In genomic region chr14:27044221-27044966, GRCm38 (mm10) we compare ENCODE assay signal across 8 mouse cellular contexts. TPM values are rescaled to one million over a fixed set of nuclear protein-coding genes. Genes with fewer than 3 reads are reported as not detected.
DNase-seq lines count a peak whose midpoint lies in the region; ATAC-seq lines count a peak whose summit lies in the region.

No protein-coding gene starts in this region.

- WGBS in forebrain, embryonic 10.5 days, result 8% methylated on average over 11 of the region's 11 CpGs
- WGBS in forebrain, embryonic 15.5 days, result 8% methylated on average over 11 of the region's 11 CpGs
- WGBS in limb, embryonic 10.5 days, result 2% methylated on average over 11 of the region's 11 CpGs

- H3K36me3 ChIP-seq in forebrain, embryonic 10.5 days (replicated peaks), result no peaks in the 10 kb centered on the region
- H3K36me3 ChIP-seq in forebrain, embryonic 15.5 days, result no peaks in the 10 kb centered on the region
- peaks cover 10% of the 10 kb centered on the region for H3K36me3 ChIP-seq in limb, embryonic 10.5 days

- H3K27ac ChIP-seq in forebrain, embryonic 10.5 days, result peak overlapping the region; percentile 80
- no peak overlapping the region for H3K27ac ChIP-seq in forebrain, embryonic 15.5 days (replicated peaks)
- H3K27ac ChIP-seq in limb, embryonic 10.5 days, result peak overlapping the region; percentile 80

- DNase-seq in forebrain, embryonic 10.5 days (ENCODE audit: extremely low spot score, low spot score), result peak; percentile 21
- DNase-seq in urinary bladder, postnatal 14 days (ENCODE audit: low spot score), result peak; percentile 41
- DNase-seq in urinary bladder, postnatal 10 days (ENCODE audit: low spot score), result no peak
- no peak for DNase-seq in limb, embryonic 10.5 days (ENCODE audit: low spot score)
- DNase-seq in cerebellum, postnatal 4 days (ENCODE audit: low spot score in 2 of 2), result no peak
- DNase-seq in cerebellum, adult 8-10 months, result no peak
- no peak for DNase-seq in cerebellum, adult 9-11 months

- H3K4me3 ChIP-seq in forebrain, embryonic 10.5 days, result peak overlapping the region; percentile 30
- no peak overlapping the region for H3K4me3 ChIP-seq in forebrain, embryonic 15.5 days
- peak overlapping the region; percentile 84 for H3K4me3 ChIP-seq in limb, embryonic 10.5 days

- H3K9ac ChIP-seq in forebrain, embryonic 15.5 days (replicated peaks), result no peak overlapping the region

- no peak for ATAC-seq in forebrain, embryonic 15.5 days (replicated peaks)

- H3K4me2 ChIP-seq in forebrain, embryonic 15.5 days (replicated peaks), result no peak overlapping the region

- no peaks in the 10 kb centered on the region for H3K9me3 ChIP-seq in forebrain, embryonic 10.5 days
- no peaks in the 10 kb centered on the region for H3K9me3 ChIP-seq in forebrain, embryonic 15.5 days
- no peaks in the 10 kb centered on the region for H3K9me3 ChIP-seq in limb, embryonic 10.5 days (replicated peaks)

- peaks cover 29% of the 10 kb centered on the region for H3K27me3 ChIP-seq in forebrain, embryonic 10.5 days (ENCODE audit: poor library complexity, severe bottlenecking)
- peaks cover 7% of the 10 kb centered on the region; the same call in 1 of the 2 replicates for H3K27me3 ChIP-seq in forebrain, embryonic 15.5 days
- no peaks in the 10 kb centered on the region for H3K27me3 ChIP-seq in limb, embryonic 10.5 days (ENCODE audit: low read depth, poor library complexity, severe bottlenecking)

- H3K4me1 ChIP-seq in forebrain, embryonic 10.5 days, result peaks cover 100% of the 10 kb centered on the region
- H3K4me1 ChIP-seq in forebrain, embryonic 15.5 days, result peaks cover 16% of the 10 kb centered on the region
- peaks cover 91% of the 10 kb centered on the region for H3K4me1 ChIP-seq in limb, embryonic 10.5 days

RNA-seq across cellular contexts. Expression of gene Il17rd, which starts 5.7 kb away (rescaled TPM):
- 7.4 and 9.6 TPM in 2 replicates for polyA plus RNA-seq in forebrain, embryonic 10.5 days (2016; fragmentation: Nextera tagmentation; extraction: Ambion mirVana)
- 1.5 and 1.8 TPM in 2 replicates for polyA plus RNA-seq in forebrain, embryonic 15.5 days (2015; fragmentation: Nextera tagmentation; extraction: Ambion mirVana)
- polyA plus RNA-seq in limb, embryonic 10.5 days (2016; fragmentation: Nextera tagmentation; extraction: Ambion mirVana), result 17.4 and 18.2 TPM in 2 replicates

RNA-seq across cellular contexts. Expression of gene Hesx1, which starts 50.2 kb away (rescaled TPM):
- polyA plus RNA-seq in forebrain, embryonic 10.5 days (2016; fragmentation: Nextera tagmentation; extraction: Ambion mirVana), result 0.80 and 1.3 TPM in 2 replicates
- polyA plus RNA-seq in forebrain, embryonic 15.5 days (2015; fragmentation: Nextera tagmentation; extraction: Ambion mirVana), result not detected in 2 replicates
- polyA plus RNA-seq in limb, embryonic 10.5 days (2016; fragmentation: Nextera tagmentation; extraction: Ambion mirVana), result 0.50 and 0.59 TPM in 2 replicates

Comparison
In these comparisons a context has a peak if more than half of its experiments do, and no peak if none do; other contexts are left out.
1. DNase-seq: peak in forebrain, embryonic 10.5 days (single experiment) and urinary bladder, postnatal 14 days (single experiment); none in urinary bladder, postnatal 10 days (single experiment), limb, embryonic 10.5 days (single experiment), cerebellum, postnatal 4 days (0 of 2), cerebellum, adult 8-10 months (single experiment) and cerebellum, adult 9-11 months (single experiment).